Mouse (Mus musculus) cerebellum, adult 2 months (tissue): ENCODE results near the gene Cdk17.

ENCODE experiments used
- CTCF ChIP-seq: fragments of 200-500 bp; IDR thresholded peaks from 2 replicates; pipeline ENCODE4 v1.5.1; 2011; ENCODE audit warnings: low read depth, mild to moderate bottlenecking, control low read depth, low read length, moderate library complexity, borderline replicate concordance; ENCODE audit not compliant: insufficient read depth
- POLR2A ChIP-seq: fragments of 200-500 bp; IDR thresholded peaks from 2 replicates; pipeline ENCODE4 v1.6.1; 2011; ENCODE audit warnings: low read length, control low read depth, borderline replicate concordance; ENCODE audit not compliant: insufficient read depth

DNA sequence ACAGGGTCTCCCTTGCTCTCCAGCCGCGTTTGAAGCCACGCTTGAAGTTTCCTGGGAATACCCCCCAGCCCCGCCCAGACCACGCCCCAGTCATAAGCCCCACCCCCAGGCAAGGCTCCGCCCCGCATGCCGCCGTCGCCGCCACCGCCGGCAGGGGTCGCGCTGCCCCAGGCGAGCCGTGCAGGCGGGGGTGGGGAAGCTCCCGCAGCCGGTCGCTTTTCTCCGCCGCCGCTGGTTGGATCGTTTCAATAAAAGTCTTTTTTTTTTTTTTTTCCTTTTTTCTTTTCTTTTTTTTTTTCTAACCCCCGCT is 223 bp upstream of the Cdk17 start:
- TF ChIP-seq CTCF (peak; percentile 68; the same call in 1 of the 2 replicates), POLR2A (peak; percentile 50; the same call in 1 of the 2 replicates)
